Mouse (Mus musculus) olfactory bulb, adult 2 months (tissue): ENCODE results near the gene Zfp644.

Experiments
- CTCF ChIP-seq: fragments of 200-500 bp; IDR thresholded peaks from 2 replicates; pipeline ENCODE4 v1.5.1; 2012; ENCODE audit warnings: low read depth, mild to moderate bottlenecking, low read length, moderate library complexity; ENCODE audit not compliant: insufficient read depth
- POLR2A ChIP-seq: fragments of 200-500 bp; IDR thresholded peaks from 2 replicates; pipeline ENCODE4 v1.6.1; 2012; ENCODE audit warnings: mild to moderate bottlenecking, low read depth, low read length, moderate library complexity; ENCODE audit not compliant: insufficient read depth

GRCm38 (mm10) chr5:106612151-106612550 lies 84.9 kb downstream of the Zfp644 start:
- no peak for TF ChIP-seq CTCF
- TF ChIP-seq POLR2A = no peak
